Mouse (Mus musculus) intestine, embryonic 16.5 days (tissue): ENCODE measurements around the gene Hmbs. TPM values are rescaled to one million over a fixed set of nuclear protein-coding genes. Genes with fewer than 3 reads are reported as not detected.
A peak's percentile ranks its signal among the peaks of the same experiment; 100 is the strongest.

Source experiments
- ATAC-seq: fragments of 200-750 bp; cut with Nextera tagmentation; 2 replicates; pipeline ENCODE4 v1.8.0; 2017; ENCODE audit warnings: moderate TSS enrichment, moderate library complexity
- H3K27ac ChIP-seq: fragments of 300-500 bp; sonication (generic); 2 replicates; pipeline ENCODE4 v1.5.1; 2014; ENCODE audit warnings: mild to moderate bottlenecking, low read length
- H3K27me3 ChIP-seq: fragments of 300-500 bp; sonication (generic); replicated peaks from 2 replicates; pipeline ENCODE4 v1.6.1; 2014; ENCODE audit warnings: low read length, control low read depth, mixed read lengths; ENCODE audit not compliant: control insufficient read depth, insufficient read depth
- H3K36me3 ChIP-seq: fragments of 300-500 bp; sonication (generic); 2 replicates; pipeline ENCODE4 v1.6.1; 2014; ENCODE audit warnings: low read length, control low read depth; ENCODE audit not compliant: control insufficient read depth, insufficient read depth
- H3K4me1 ChIP-seq: fragments of 300-500 bp; sonication (generic); 2 replicates; pipeline ENCODE4 v1.6.1; 2014; ENCODE audit warnings: low read length, control low read depth, mixed read lengths; ENCODE audit not compliant: control insufficient read depth, insufficient read depth
- H3K4me2 ChIP-seq: fragments of 300-500 bp; sonication (generic); 2 replicates; pipeline ENCODE4 v1.6.1; 2014; ENCODE audit warnings: low read depth, low read length, control low read depth
- H3K4me3 ChIP-seq: fragments of 300-500 bp; sonication (generic); 2 replicates; pipeline ENCODE4 v1.5.1; 2014; ENCODE audit warnings: mild to moderate bottlenecking, low read length
- H3K9ac ChIP-seq: fragments of 300-500 bp; sonication (generic); 2 replicates; pipeline ENCODE4 v1.6.1; 2014; ENCODE audit warnings: low read depth, low read length
- H3K9me3 ChIP-seq: fragments of 300-500 bp; sonication (generic); 2 replicates; pipeline ENCODE4 v1.6.1; 2016; ENCODE audit warnings: low read length, control low read depth; ENCODE audit not compliant: control insufficient read depth
- WGBS: fragments of 180-500 bp; shearing (Covaris S2); extraction: QIAGEN DNeasy Blood & Tissue Kit; methylation state at CpG from one replicate; pipeline ENCODE4 v1.1.7; 2014; 5-methylcytosine and 5-hydroxymethylcytosine counted together
- microRNA-seq: library from miRNA; unstranded; fragments of <30 nt; microRNA quantifications from one replicate; pipeline ENCODE4, GENCODE M21; 2016
- polyA plus RNA-seq: library from polyadenylated mRNA; unstranded; fragments of >200 nt; fragmentation: Nextera tagmentation; extraction: Ambion mirVana; gene quantifications from 2 replicates; pipeline ENCODE4 v1.2.1, GENCODE M21; 2015

Hmbs gene
- polyA plus RNA-seq, 1 experiment from 2014 or later: 155 TPM

DNA sequence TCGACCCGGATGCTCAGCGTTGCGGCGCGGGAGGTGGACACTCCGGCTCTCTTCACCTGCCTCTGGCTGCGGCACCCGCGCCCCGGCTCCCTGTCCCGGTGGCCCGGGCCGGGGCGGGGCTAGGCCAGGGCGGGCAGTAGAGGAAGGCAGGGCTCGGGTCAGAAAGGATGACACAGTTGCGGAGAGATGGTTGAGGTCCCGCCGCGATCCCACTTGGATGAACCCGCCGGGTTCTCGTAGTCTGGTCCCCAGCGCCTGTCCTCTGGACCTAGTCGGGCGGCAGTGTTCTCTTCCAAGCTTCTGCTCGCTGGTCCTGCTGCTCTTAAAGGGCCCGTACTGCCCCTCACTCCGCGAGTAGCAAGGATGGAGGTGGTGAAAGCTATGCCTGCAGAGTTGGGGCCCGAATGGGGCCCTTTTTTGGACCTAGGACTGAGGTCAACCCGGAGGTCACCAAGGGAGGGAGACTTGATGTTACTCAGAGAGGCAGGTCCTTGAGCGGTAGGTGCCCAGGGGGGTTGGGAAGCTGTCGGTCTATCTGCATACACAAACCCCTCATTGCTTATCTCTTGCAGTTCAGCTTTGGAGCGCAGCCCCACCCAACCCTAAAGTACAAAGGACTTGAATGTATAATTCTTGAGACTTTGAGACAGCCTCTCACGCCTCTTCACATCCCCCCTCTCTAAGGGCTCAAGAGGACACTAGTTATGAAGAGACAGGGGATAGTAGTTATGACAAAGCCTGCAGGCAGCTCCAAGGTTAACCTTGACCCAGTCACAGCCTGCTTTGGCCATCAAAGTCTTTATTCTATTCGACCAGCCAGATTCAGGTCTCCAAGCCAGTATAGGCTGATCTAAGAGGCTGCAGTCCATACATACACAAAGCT lies 55.7 kb downstream of the Hmbs start, which contains the start of gene Abcg4:
Abcg4 (minus strand) TSS at position 540 of the 883 bp plus-strand sequence.
- 0 out of 2 replicates have a peak, but pooled peaks cover 3% of the 10 kb centered on the region for H3K27me3 ChIP-seq
- peak within 1 kb of the TSS; percentile 89 for H3K4me2 ChIP-seq
- H3K4me1 ChIP-seq: peaks cover 17% of the 10 kb centered on the region
- peaks cover 9% of the 10 kb centered on the region; the same call in 1 of the 2 replicates for H3K36me3 ChIP-seq
- ATAC-seq: peak; percentile 71
- peak within 1 kb of the TSS; percentile 65 for H3K9ac ChIP-seq
- H3K9me3 ChIP-seq: no peaks in the 10 kb centered on the region; the same call in 1 of the 2 replicates
- peak within 1 kb of the TSS; percentile 51 for H3K4me3 ChIP-seq
- no peak within 1 kb of the TSS for H3K27ac ChIP-seq
- 1% methylated on average over 38 of the region's 38 CpGs for WGBS

DNA sequence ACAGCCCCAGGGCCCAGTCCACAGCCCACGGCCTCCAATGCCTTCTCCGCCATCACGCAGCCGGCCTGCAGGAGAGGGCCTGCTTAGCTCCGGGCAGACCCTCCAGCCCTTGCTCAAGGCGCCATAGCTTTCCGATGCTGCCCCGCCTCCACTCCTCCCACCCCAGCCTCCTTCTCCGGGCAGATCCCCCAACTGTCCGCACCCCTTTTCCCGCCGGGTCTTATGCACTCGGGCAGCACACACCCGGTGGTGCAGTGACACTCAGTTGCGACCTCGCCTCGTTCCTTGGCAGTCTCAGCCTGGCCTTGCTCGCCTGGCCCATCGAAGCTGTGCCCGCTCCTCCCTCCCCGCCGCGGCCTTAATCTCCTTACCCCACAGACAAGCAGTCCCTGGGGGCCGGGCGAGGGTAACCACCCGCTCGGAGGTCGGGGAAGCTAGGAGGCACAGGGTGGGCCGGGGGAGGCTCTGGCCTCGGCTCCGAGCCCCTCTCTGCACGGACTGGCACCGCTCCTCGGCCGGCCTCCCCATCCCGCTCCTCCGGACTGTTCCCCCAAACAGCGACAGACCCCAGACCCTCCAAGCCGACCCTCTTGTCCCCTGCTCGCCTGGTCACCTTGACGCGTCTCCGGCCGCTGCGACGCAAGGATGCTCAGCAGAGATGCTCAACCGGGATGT lies 56.5 kb downstream of the Hmbs start:
- WGBS: under 1% methylated on average over 47 of the region's 47 CpGs
- 0 out of 2 replicates have a peak, but pooled peaks cover 3% of the 10 kb centered on the region for H3K27me3 ChIP-seq
- H3K4me1 ChIP-seq: peaks cover 17% of the 10 kb centered on the region

DNA sequence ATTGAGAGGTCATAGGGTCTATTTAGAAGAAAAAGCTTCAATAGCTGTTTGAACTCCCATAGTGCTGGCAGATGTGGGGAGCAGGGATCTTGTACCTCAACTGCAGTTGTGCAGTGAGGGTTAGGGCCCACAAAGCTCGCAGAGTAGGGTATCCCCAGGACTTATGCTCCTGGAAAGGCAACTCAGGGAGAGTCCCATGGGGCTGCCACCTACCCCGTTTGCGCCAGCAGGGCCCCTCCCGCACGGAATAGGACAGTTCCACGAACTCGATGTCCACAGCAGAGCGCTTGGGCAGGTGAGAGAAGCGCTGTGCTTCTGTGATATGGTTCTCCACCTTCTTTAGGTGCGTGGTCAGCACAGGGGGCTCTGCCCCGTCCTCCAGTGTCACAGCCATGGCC lies 57.0 kb downstream of the Hmbs start:
- no peak overlapping the region for H3K27ac ChIP-seq
- peak overlapping the region; percentile 89 for H3K4me2 ChIP-seq
- 0 out of 2 replicates have a peak, but pooled peaks cover 3% of the 10 kb centered on the region for H3K36me3 ChIP-seq
- H3K9ac ChIP-seq: peak overlapping the region; percentile 65
- H3K4me1 ChIP-seq: peaks cover 17% of the 10 kb centered on the region
- peak overlapping the region; percentile 51 for H3K4me3 ChIP-seq
- WGBS: 22% methylated on average over 11 of the region's 11 CpGs
- ATAC-seq: 0 out of 2 replicates have a peak, but pooled peaks have one; percentile 5
- H3K9me3 ChIP-seq: no peaks in the 10 kb centered on the region; the same call in 1 of the 2 replicates
- 0 out of 2 replicates have a peak, but pooled peaks cover 3% of the 10 kb centered on the region for H3K27me3 ChIP-seq

More for the DNA sequence above, 56.5 kb downstream of the Hmbs start:
- H3K9ac ChIP-seq: peak overlapping the region; percentile 65
- H3K36me3 ChIP-seq: peaks cover 3% of the 10 kb centered on the region; the same call in 1 of the 2 replicates
- H3K9me3 ChIP-seq: no peaks in the 10 kb centered on the region; the same call in 1 of the 2 replicates
- H3K27ac ChIP-seq: no peak overlapping the region
- peak overlapping the region; percentile 89 for H3K4me2 ChIP-seq
- peak; percentile 37 for ATAC-seq
- peak overlapping the region; percentile 51 for H3K4me3 ChIP-seq

Small RNA genes within 50 kb of the gene (microRNA-seq; reads per million reads assigned to microRNA genes)
- gene Gm44335: not detected

Other genes starting within 250 kb of the Hmbs start
- gene Mfrp, start 242.5 kb downstream of the Hmbs start, polyA plus RNA-seq: 0.18 and 0.24 TPM in 2 replicates
- gene C1qtnf5, start 237.0 kb downstream of the Hmbs start, polyA plus RNA-seq: 2.7 and 3.0 TPM in 2 replicates
- gene Gm49380, start 230.7 kb downstream of the Hmbs start, polyA plus RNA-seq: 0.05 and 0.12 TPM in 2 replicates
- 45.4 and 48.1 TPM in 2 replicates for gene Rnf26, start 230.7 kb downstream of the Hmbs start, polyA plus RNA-seq
- 42.9 and 45.1 TPM in 2 replicates for gene Mcam, start 209.8 kb downstream of the Hmbs start, polyA plus RNA-seq
- 10.9 and 11.2 TPM in 2 replicates for gene Cbl, start 110.2 kb downstream of the Hmbs start, polyA plus RNA-seq
- gene Ccdc153, start 103.6 kb downstream of the Hmbs start, polyA plus RNA-seq: not detected in 2 replicates
- 22.2 and 28.5 TPM in 2 replicates for gene Pdzd3, start 92.8 kb downstream of the Hmbs start, polyA plus RNA-seq
- 5.4 and 5.5 TPM in 2 replicates for gene Nlrx1, start 75.6 kb downstream of the Hmbs start, polyA plus RNA-seq
- gene Abcg4, start 55.6 kb downstream of the Hmbs start, polyA plus RNA-seq: 2.6 and 3.0 TPM in 2 replicates
- 17.8 and 19.4 TPM in 2 replicates for gene Hinfp, start 38.6 kb downstream of the Hmbs start, polyA plus RNA-seq
- 15.3 and 16.5 TPM in 2 replicates for gene C2cd2l, start 23.9 kb downstream of the Hmbs start, polyA plus RNA-seq
- 39.3 and 42.7 TPM in 2 replicates for gene Dpagt1, start 18.2 kb downstream of the Hmbs start, polyA plus RNA-seq
- 268 and 278 TPM in 2 replicates for gene H2afx, start 9.5 kb downstream of the Hmbs start, polyA plus RNA-seq
- gene Vps11, start 17.4 kb upstream of the Hmbs start, polyA plus RNA-seq: 37.1 and 40.2 TPM in 2 replicates
- 36.5 and 41.2 TPM in 2 replicates for gene Hyou1, start 35.3 kb upstream of the Hmbs start, polyA plus RNA-seq
- 87.2 and 101 TPM in 2 replicates for gene Slc37a4, start 52.6 kb upstream of the Hmbs start, polyA plus RNA-seq
- 1,622 and 1,645 TPM in 2 replicates for gene Rps25, start 62.9 kb upstream of the Hmbs start, polyA plus RNA-seq
- gene Trappc4, start 63.4 kb upstream of the Hmbs start, polyA plus RNA-seq: 110 and 122 TPM in 2 replicates
- 23.3 and 25.9 TPM in 2 replicates for gene Ccdc84, start 74.3 kb upstream of the Hmbs start, polyA plus RNA-seq
- gene Foxr1, start 96.9 kb upstream of the Hmbs start, polyA plus RNA-seq: not detected in 2 replicates
- 0.61 and 0.80 TPM in 2 replicates for gene Upk2, start 110.7 kb upstream of the Hmbs start, polyA plus RNA-seq
- gene Bcl9l, start 138.6 kb upstream of the Hmbs start, polyA plus RNA-seq: 5.1 and 5.9 TPM in 2 replicates
- 1.1 TPM in 2 replicates for gene Cxcr5, start 217.6 kb upstream of the Hmbs start, polyA plus RNA-seq